Mouse (Mus musculus) limb, embryonic 15.5 days (tissue): ENCODE measurements around the gene Mdm2. TPM values are rescaled to one million over a fixed set of nuclear protein-coding genes. Genes with fewer than 3 reads are reported as not detected.

Source experiments
- ATAC-seq: fragments of 200-750 bp; cut with Nextera tagmentation; 2 replicates; pipeline ENCODE4 v1.8.0; 2017; ENCODE audit warnings: low read depth, moderate TSS enrichment; ENCODE audit not compliant: insufficient number of reproducible peaks, low FRiP score, low TSS enrichment
- H3K27ac ChIP-seq: fragments of 300-500 bp; sonication (generic); 2 replicates; pipeline ENCODE4 v1.5.1; 2015; ENCODE audit warnings: moderate library complexity, mild to moderate bottlenecking, inconsistent platforms
- H3K27me3 ChIP-seq: fragments of 300-500 bp; sonication (generic); 2 replicates; pipeline ENCODE4 v1.6.1; 2015; ENCODE audit warnings: inconsistent platforms
- H3K36me3 ChIP-seq: fragments of 300-500 bp; sonication (generic); 2 replicates; pipeline ENCODE4 v1.6.1; 2015; ENCODE audit warnings: inconsistent platforms
- H3K4me1 ChIP-seq: fragments of 300-500 bp; sonication (generic); 2 replicates; pipeline ENCODE4 v1.6.1; 2015; ENCODE audit warnings: inconsistent platforms
- H3K4me2 ChIP-seq: fragments of 300-500 bp; sonication (generic); 2 replicates; pipeline ENCODE4 v1.6.1; 2015; ENCODE audit warnings: mild to moderate bottlenecking, inconsistent platforms
- H3K4me3 ChIP-seq: fragments of 300-500 bp; sonication (generic); 2 replicates; pipeline ENCODE4 v1.5.1; 2015; ENCODE audit warnings: mild to moderate bottlenecking, inconsistent platforms
- H3K9ac ChIP-seq: fragments of 300-500 bp; sonication (generic); 2 replicates; pipeline ENCODE4 v1.6.1; 2015; ENCODE audit warnings: inconsistent platforms
- H3K9me3 ChIP-seq: fragments of 300-500 bp; sonication (generic); 2 replicates; pipeline ENCODE4 v1.6.1; 2016; ENCODE audit warnings: inconsistent platforms
- WGBS: fragments of 180-500 bp; shearing (Covaris S2); methylation state at CpG from one replicate; pipeline ENCODE4 v1.1.7; 2015; 5-methylcytosine and 5-hydroxymethylcytosine counted together
- polyA plus RNA-seq: library from polyadenylated mRNA; unstranded; fragments of >200 nt; fragmentation: Nextera tagmentation; extraction: Ambion mirVana; gene quantifications from 2 replicates; pipeline ENCODE4 v1.2.1, GENCODE M21; 2015

Mdm2 gene
- polyA plus RNA-seq, 1 experiment from 2014 or later, result 40.2 TPM

GRCm38 (mm10) chr10:117657659-117658306 is 52.8 kb downstream of the Mdm2 start:
- H3K9ac ChIP-seq, result no peak overlapping the region
- H3K4me3 ChIP-seq, result no peak overlapping the region
- 86% methylated on average over 3 of the region's 3 CpGs for WGBS
- no peaks in the 10 kb centered on the region for H3K9me3 ChIP-seq
- no peak for ATAC-seq
- H3K4me2 ChIP-seq, result no peak overlapping the region
- H3K36me3 ChIP-seq, result no peaks in the 10 kb centered on the region
- no peaks in the 10 kb centered on the region for H3K27me3 ChIP-seq
- H3K27ac ChIP-seq, result no peak overlapping the region
- H3K4me1 ChIP-seq, result peaks cover 4% of the 10 kb centered on the region

DNA sequence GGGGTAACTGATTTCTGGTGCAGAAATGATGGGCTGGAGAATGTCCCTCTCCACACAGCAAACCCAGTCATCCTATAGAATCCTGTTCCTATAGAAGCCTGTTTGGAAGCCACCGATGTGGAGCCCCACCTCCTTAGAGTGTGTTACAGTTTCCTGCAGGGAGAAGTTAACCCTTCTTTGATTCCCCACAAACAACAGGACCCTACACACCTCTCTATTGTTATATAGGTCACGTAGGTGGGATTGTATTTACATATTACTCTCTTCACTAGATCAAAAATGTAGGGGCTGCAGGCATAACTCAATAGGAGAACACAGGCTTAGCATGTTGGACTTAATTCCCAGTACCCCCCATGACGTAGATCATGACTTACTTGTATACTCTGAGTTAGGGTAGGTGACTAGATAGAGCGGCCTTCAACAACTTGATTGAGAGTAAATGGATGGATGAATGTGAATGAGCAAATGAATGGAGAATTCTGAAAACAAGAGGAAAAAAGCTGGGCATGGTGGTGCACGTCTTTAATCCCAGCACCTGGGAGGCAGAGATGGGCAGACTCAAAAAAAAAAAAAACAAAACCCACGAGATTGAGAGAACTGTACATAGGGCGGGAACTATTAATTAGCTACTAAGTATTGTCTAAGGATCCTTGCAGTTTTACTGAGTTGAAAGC is 53.4 kb downstream of the Mdm2 start:
- H3K9me3 ChIP-seq, result no peaks in the 10 kb centered on the region
- ATAC-seq, result no peak
- H3K4me2 ChIP-seq, result no peak overlapping the region
- no peaks in the 10 kb centered on the region for H3K36me3 ChIP-seq
- WGBS, result 75% methylated on average over 7 of the region's 7 CpGs
- H3K9ac ChIP-seq, result no peak overlapping the region
- no peak overlapping the region for H3K27ac ChIP-seq
- no peak overlapping the region for H3K4me3 ChIP-seq
- peaks cover 2% of the 10 kb centered on the region for H3K4me1 ChIP-seq
- no peaks in the 10 kb centered on the region for H3K27me3 ChIP-seq

- Histone ChIP-seq H3K4me1 (peaks cover 2% of the 10 kb centered on the region), H3K36me3 (no peaks in the 10 kb centered on the region), H3K27me3 (no peaks in the 10 kb centered on the region), H3K4me2 (no peak overlapping the region), H3K9me3 (no peaks in the 10 kb centered on the region), H3K4me3 (no peak overlapping the region), H3K27ac (no peak overlapping the region), H3K9ac (no peak overlapping the region)
- ATAC-seq, result no peak
- WGBS, result 84% methylated on average over 6 of the region's 6 CpGs
Observed at GRCm38 (mm10) chr10:117656662-117656962, 53.9 kb downstream of the Mdm2 start.

- no peak for ATAC-seq
- Histone ChIP-seq H3K9ac (no peak overlapping the region), H3K4me3 (no peak overlapping the region), H3K4me1 (peaks cover 2% of the 10 kb centered on the region), H3K36me3 (no peaks in the 10 kb centered on the region), H3K4me2 (no peak overlapping the region), H3K27me3 (no peaks in the 10 kb centered on the region), H3K9me3 (no peaks in the 10 kb centered on the region), H3K27ac (no peak overlapping the region)
- 41% methylated on average over 7 of the region's 7 CpGs for WGBS
Observed at GRCm38 (mm10) chr10:117655908-117656661, 54.5 kb downstream of the Mdm2 start.

DNA sequence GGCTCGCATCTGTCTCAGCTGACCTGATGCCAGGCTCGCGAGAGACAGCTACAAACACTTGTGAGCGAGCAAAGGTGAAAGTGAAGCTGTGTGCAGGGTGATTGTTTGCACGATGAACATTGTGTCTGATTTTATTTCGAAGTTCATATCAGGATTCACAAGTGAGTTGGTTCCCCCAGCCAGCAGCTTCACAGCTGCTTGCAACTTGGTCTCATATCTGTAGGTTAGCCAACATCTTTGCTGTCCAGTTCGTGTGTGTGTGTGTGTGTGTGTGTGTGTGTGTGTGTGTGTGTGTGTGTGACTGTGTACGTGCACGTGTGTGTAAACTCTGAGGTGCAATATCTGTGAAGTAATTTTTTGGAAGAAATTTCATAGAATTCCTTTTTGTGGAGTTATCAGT is 55.1 kb downstream of the Mdm2 start:
- H3K4me1 ChIP-seq, result peaks cover 2% of the 10 kb centered on the region
- no peak overlapping the region for H3K4me3 ChIP-seq
- no peaks in the 10 kb centered on the region for H3K36me3 ChIP-seq
- 88% methylated on average over 9 of the region's 9 CpGs for WGBS
- H3K27me3 ChIP-seq, result no peaks in the 10 kb centered on the region
- H3K4me2 ChIP-seq, result no peak overlapping the region
- H3K9me3 ChIP-seq, result no peaks in the 10 kb centered on the region
- no peak overlapping the region for H3K9ac ChIP-seq
- H3K27ac ChIP-seq, result no peak overlapping the region
- ATAC-seq, result no peak

DNA sequence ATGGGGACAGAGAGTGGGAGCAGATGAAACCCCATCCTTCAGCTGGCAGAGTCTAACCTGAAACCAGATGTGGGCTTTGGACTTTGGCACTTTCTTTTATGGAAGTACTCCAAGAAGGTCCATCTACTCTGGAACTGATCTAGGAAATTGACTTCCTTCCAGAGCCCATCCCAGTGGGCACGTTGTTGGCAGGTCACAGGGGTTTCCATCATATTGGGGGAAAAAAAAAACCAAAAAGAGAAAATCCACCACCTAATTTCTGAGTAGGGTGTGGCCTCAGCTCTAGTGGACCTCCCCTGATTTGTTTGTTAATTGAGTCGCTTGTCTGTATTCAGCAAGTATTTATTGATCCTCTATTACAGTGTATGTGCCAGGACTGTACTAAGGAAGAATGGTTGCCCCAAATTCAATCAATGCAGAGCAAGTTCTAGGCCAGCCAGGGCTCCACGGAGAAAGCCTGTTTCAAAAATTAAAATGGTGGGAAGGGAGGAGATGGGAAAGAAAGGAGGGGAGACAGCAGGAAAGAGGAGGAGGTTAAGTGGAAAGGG is 55.9 kb downstream of the Mdm2 start:
- ATAC-seq, result no peak
- Histone ChIP-seq H3K9ac (no peak overlapping the region), H3K9me3 (no peaks in the 10 kb centered on the region), H3K27ac (no peak overlapping the region), H3K4me3 (no peak overlapping the region), H3K36me3 (no peaks in the 10 kb centered on the region), H3K27me3 (no peaks in the 10 kb centered on the region), H3K4me1 (peaks cover under 1% of the 10 kb centered on the region; the same call in 1 of the 2 replicates), H3K4me2 (no peak overlapping the region)
- WGBS, result 81% methylated on average over 3 of the region's 3 CpGs

GRCm38 (mm10) chr10:117653779-117654173 is 56.8 kb downstream of the Mdm2 start:
- no peaks in the 10 kb centered on the region for H3K36me3 ChIP-seq
- no peaks in the 10 kb centered on the region for H3K27me3 ChIP-seq
- H3K4me1 ChIP-seq, result no peaks in the 10 kb centered on the region; the same call in 1 of the 2 replicates
- no peak for ATAC-seq
- H3K4me2 ChIP-seq, result no peak overlapping the region
- H3K9ac ChIP-seq, result no peak overlapping the region
- WGBS, result 92% methylated on average over 7 of the region's 7 CpGs
- no peak overlapping the region for H3K4me3 ChIP-seq
- H3K9me3 ChIP-seq, result no peaks in the 10 kb centered on the region
- H3K27ac ChIP-seq, result no peak overlapping the region

GRCm38 (mm10) chr10:117652930-117653778 is 57.4 kb downstream of the Mdm2 start:
- no peak overlapping the region for H3K4me2 ChIP-seq
- no peak for ATAC-seq
- H3K4me1 ChIP-seq, result no peaks in the 10 kb centered on the region; the same call in 1 of the 2 replicates
- 79% methylated on average over 8 of the region's 8 CpGs for WGBS
- no peaks in the 10 kb centered on the region for H3K36me3 ChIP-seq
- H3K27ac ChIP-seq, result no peak overlapping the region
- H3K4me3 ChIP-seq, result no peak overlapping the region
- H3K9me3 ChIP-seq, result no peaks in the 10 kb centered on the region
- H3K9ac ChIP-seq, result no peak overlapping the region
- no peaks in the 10 kb centered on the region for H3K27me3 ChIP-seq

- Histone ChIP-seq H3K4me1 (no peaks in the 10 kb centered on the region; the same call in 1 of the 2 replicates), H3K9ac (no peak overlapping the region), H3K36me3 (no peaks in the 10 kb centered on the region), H3K9me3 (no peaks in the 10 kb centered on the region), H3K27ac (no peak overlapping the region), H3K4me3 (no peak overlapping the region), H3K4me2 (no peak overlapping the region), H3K27me3 (no peaks in the 10 kb centered on the region)
- 88% methylated on average over 4 of the region's 4 CpGs for WGBS
- ATAC-seq, result no peak
Observed at GRCm38 (mm10) chr10:117652378-117652774, 58.2 kb downstream of the Mdm2 start.

- ATAC-seq, result no peak
- no peaks in the 10 kb centered on the region for H3K36me3 ChIP-seq
- H3K9ac ChIP-seq, result no peak overlapping the region
- no peaks in the 10 kb centered on the region for H3K27me3 ChIP-seq
- no peak overlapping the region for H3K27ac ChIP-seq
- 55% methylated on average over 10 of the region's 10 CpGs for WGBS
- H3K4me1 ChIP-seq, result peaks cover 3% of the 10 kb centered on the region; the same call in 1 of the 2 replicates
- no peak overlapping the region for H3K4me3 ChIP-seq
- no peaks in the 10 kb centered on the region for H3K9me3 ChIP-seq
- no peak overlapping the region for H3K4me2 ChIP-seq
Observed at GRCm38 (mm10) chr10:117651587-117652377, 58.8 kb downstream of the Mdm2 start.

- no peak overlapping the region for H3K4me2 ChIP-seq
- no peak overlapping the region for H3K4me3 ChIP-seq
- no peak for ATAC-seq
- H3K27ac ChIP-seq, result no peak overlapping the region
- H3K4me1 ChIP-seq, result peaks cover 3% of the 10 kb centered on the region; the same call in 1 of the 2 replicates
- H3K27me3 ChIP-seq, result no peaks in the 10 kb centered on the region
- no peaks in the 10 kb centered on the region for H3K36me3 ChIP-seq
- no peak overlapping the region for H3K9ac ChIP-seq
- no peaks in the 10 kb centered on the region for H3K9me3 ChIP-seq
- WGBS, result 82% methylated on average over 7 of the region's 7 CpGs
Observed at GRCm38 (mm10) chr10:117650725-117651124, 59.8 kb downstream of the Mdm2 start.
